Mouse (Mus musculus) stomach, postnatal 0 days (tissue): ENCODE measurements at regions not wholly inside any gene's neighbourhood (a gene's known extent, or its start where the extent isn't known, plus 50 kb on each side); places are given as distances from the start of the nearest gene placed in this dataset.

ENCODE experiments used
- CTCF ChIP-seq: IDR thresholded peaks from 2 replicates; pipeline ENCODE4 v1.5.1; 2016; ENCODE audit warnings: antibody characterized with exemption, low read depth, mild to moderate bottlenecking, moderate library complexity
- EP300 ChIP-seq: optimal IDR thresholded peaks from 2 replicates; pipeline ENCODE3; 2016; ENCODE audit warnings: antibody characterized with exemption

DNA sequence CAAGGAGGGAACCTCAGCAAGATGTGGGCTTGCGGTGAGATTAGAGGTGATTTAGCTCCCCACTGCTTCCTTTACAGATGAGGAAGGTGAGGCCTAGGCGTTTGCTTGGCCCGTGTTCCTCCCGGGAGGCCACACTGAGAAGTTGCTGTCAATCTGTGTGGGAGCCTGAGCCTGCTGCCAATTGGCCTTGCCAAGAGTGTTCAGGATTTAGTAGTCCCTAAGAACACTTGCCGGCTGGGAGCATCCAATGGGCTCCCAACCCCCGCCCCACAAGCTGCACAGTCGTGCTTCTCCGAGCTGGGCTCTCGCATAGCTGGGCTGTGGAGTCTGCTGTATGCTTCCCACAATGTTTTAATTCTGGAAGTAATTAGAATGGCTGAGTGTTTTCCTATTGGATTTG, 308.9 kb downstream of the Med13l start:
- TF ChIP-seq CTCF = no peak
- TF ChIP-seq EP300 = no peak
